Mouse (Mus musculus) C2C12 (cell line): ENCODE data around the gene Nmt1. TPM values are rescaled to one million over a fixed set of nuclear protein-coding genes. Genes with fewer than 3 reads are reported as not detected.

Source experiments
- H3K27me3 ChIP-seq: one replicate; pipeline ENCODE4 v1.6.1; 2011; ENCODE audit not compliant: control insufficient read depth, insufficient read depth, insufficient read length
- H3K36me3 ChIP-seq: one replicate; pipeline ENCODE4 v1.6.1; 2011; ENCODE audit not compliant: control insufficient read depth, insufficient read depth
- H3K4me3 ChIP-seq: one replicate; pipeline ENCODE4 v1.5.1; 2011; ENCODE audit warnings: mild to moderate bottlenecking, control low read depth; ENCODE audit not compliant: poor library complexity, insufficient read depth, severe bottlenecking
- H3K79me2 ChIP-seq: one replicate; pipeline ENCODE4 v1.6.1; 2011; ENCODE audit not compliant: control insufficient read depth, insufficient read depth
- H3K79me3 ChIP-seq: one replicate; pipeline ENCODE4 v1.6.1; 2011; ENCODE audit warnings: low read depth, control low read depth
- H3ac ChIP-seq: one replicate; pipeline ENCODE3; 2011; ENCODE audit warnings: low read depth; ENCODE audit not compliant: control insufficient read depth, insufficient read length
- CEBPB ChIP-seq: IDR thresholded peaks from one replicate; pipeline ENCODE4 v1.6.1; 2011; ENCODE audit warnings: low read depth, mild to moderate bottlenecking, control low read depth, moderate library complexity
- CTCF ChIP-seq: IDR thresholded peaks from one replicate; pipeline ENCODE4 v1.5.1; 2011; ENCODE audit not compliant: control insufficient read depth, insufficient read depth, insufficient read length
- FOSL1 ChIP-seq: IDR thresholded peaks from one replicate; pipeline ENCODE4 v1.8.0; 2011; ENCODE audit warnings: mild to moderate bottlenecking, low read length; ENCODE audit not compliant: poor library complexity, insufficient read depth, severe bottlenecking
- MAX ChIP-seq: IDR thresholded peaks from one replicate; pipeline ENCODE4 v1.6.1; 2011; ENCODE audit warnings: mild to moderate bottlenecking, control low read depth
- MYOD1 ChIP-seq: IDR thresholded peaks from one replicate; pipeline ENCODE4 v1.6.1; 2011; ENCODE audit warnings: low read depth; ENCODE audit not compliant: control insufficient read depth, insufficient read length
- MYOG ChIP-seq: IDR thresholded peaks from one replicate; pipeline ENCODE4 v1.6.1; 2011; ENCODE audit not compliant: control insufficient read depth, insufficient read length; ENCODE audit errors: extremely low read depth
- USF1 ChIP-seq: IDR thresholded peaks from one replicate; pipeline ENCODE4 v1.6.1; 2011; ENCODE audit warnings: low read depth, mild to moderate bottlenecking, control low read depth, moderate library complexity
- polyA plus RNA-seq: library from polyadenylated mRNA; unstranded; fragments of >200 nt; fragmentation: generic; extraction: Trizol; gene quantifications from one replicate; pipeline ENCODE4 v1.2.1, GENCODE M21; 2012; ENCODE audit warnings: missing spikeins

Nmt1 gene
- polyA plus RNA-seq, 1 experiment: 64.9 TPM

DNA sequence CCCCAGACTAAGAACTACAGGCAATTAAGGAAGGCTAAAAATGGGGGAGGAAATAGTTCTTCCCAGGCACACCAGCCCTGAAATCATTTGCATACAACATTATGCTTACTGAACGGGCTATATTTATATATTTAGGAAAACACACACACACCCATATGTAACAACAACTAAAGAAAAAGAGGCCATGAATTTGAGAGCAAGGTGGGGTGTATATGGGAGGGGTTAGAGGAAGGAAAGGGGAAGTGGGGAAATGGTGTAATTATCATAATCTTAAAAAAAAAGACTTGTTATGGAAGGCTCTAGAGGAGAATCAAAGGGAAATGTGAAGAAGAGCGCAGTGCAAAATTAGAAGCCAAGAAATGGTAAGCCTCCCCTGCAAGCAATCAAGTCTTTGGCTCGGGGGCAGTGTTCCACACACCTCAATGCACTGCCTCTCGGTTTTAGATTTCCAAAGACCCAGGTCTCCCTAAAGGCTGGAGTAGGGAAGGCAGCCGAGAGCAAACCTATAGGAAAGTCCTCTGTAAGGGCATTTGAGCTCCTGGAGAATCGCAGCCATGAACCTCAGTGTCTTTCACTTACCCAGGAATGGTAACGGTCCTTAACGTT is 317 bp upstream of the Nmt1 start:
- H3ac ChIP-seq: peak overlapping the region; percentile 67
- no peaks in the 10 kb centered on the region for H3K27me3 ChIP-seq
- H3K4me3 ChIP-seq: peak overlapping the region; percentile 82
- peaks cover 43% of the 10 kb centered on the region for H3K36me3 ChIP-seq
- peaks cover 60% of the 10 kb centered on the region for H3K79me2 ChIP-seq
- TF ChIP-seq MYOG (no peak), CEBPB (no peak), MAX (no peak), FOSL1 (no peak), USF1 (no peak), CTCF (no peak), MYOD1 (no peak)
- peaks cover 51% of the 10 kb centered on the region for H3K79me3 ChIP-seq

DNA sequence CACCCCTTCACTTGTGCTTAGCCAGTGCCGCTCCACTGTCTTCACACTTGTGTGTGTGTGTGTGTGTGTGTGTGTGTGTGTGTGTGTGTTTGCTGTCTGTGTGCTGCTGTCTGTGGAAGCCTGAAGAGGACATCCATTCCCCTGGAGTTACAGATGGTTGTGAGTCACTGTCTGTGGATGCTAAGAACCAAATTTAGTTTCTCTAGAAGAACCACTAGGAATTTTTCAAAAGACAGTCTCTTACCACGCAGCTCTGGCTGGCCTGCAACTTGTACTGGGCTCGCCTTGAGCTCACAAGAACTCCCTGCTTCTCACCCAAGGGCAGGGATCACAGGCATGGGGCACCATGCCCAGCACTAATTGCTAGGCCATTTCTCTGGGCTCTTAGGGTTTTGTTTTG is 5.0 kb downstream of the Nmt1 start:
- no peak overlapping the region for H3K4me3 ChIP-seq
- H3K36me3 ChIP-seq: peaks cover 46% of the 10 kb centered on the region
- peaks cover 90% of the 10 kb centered on the region for H3K79me3 ChIP-seq
- H3K27me3 ChIP-seq: no peaks in the 10 kb centered on the region
- peaks cover 98% of the 10 kb centered on the region for H3K79me2 ChIP-seq
- TF ChIP-seq MAX: no peak
- TF ChIP-seq CTCF: no peak
- no peak for TF ChIP-seq USF1
- no peak for TF ChIP-seq CEBPB
- TF ChIP-seq MYOD1: no peak
- no peak for TF ChIP-seq MYOG
- no peak for TF ChIP-seq FOSL1
- no peak overlapping the region for H3ac ChIP-seq

DNA sequence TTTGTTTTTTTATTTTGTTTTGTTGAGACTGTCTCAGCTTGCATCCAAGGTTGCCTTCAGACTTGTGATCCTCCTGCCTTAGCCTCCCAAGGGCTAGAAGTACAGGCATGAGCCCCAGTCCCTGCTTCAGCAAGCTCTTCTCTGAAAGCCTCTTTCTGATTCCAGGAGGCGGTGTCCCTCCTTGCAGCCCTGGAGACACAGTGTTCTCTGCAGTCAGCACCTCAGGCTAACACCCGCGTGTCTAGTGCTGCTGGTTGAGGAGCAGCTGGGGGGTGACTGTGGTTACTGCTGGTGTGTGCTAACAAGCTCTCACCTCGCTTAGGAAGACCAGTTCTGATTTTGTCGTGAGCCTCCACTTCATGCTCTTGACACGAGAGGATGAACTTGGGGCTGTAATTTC is 7.0 kb downstream of the Nmt1 start:
- Histone ChIP-seq H3K4me3 (no peak overlapping the region), H3K27me3 (no peaks in the 10 kb centered on the region), H3K36me3 (peaks cover 60% of the 10 kb centered on the region), H3K79me2 (peaks cover 100% of the 10 kb centered on the region), H3K79me3 (peaks cover 97% of the 10 kb centered on the region), H3ac (no peak overlapping the region)
- TF ChIP-seq MYOD1: no peak

DNA sequence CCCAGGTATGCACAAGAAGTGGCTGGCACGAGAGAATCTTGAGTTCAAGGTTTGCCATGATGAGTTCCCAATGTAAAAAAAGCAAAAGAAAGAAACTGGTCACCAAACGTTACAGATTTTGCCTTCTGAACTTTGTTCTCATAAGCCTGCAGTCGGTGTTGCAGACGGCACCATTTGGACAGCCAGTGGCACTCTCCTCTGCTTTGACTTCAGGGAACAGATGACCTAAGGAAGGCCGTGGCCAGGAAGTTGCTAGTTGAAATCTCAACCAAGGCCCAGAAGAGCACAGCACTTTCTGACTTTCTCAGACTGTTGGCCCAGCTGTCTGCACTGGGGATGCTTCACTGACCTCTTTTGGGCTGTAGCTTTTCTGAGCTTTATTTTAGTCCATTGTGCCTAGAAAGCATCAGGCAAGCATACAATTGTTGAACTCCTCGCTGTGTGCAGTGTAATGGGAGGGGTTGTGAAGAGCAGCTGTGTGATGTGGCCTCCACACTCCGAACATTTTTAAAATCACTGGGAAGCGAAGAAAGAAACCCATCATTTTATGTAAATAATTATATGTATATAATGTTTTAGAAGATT is 9.0 kb downstream of the Nmt1 start:
- H3K79me2 ChIP-seq: peaks cover 100% of the 10 kb centered on the region
- H3K4me3 ChIP-seq: no peak overlapping the region
- peaks cover 53% of the 10 kb centered on the region for H3K36me3 ChIP-seq
- no peaks in the 10 kb centered on the region for H3K27me3 ChIP-seq
- no peak overlapping the region for H3ac ChIP-seq
- TF ChIP-seq MYOG (no peak), CTCF (no peak), MYOD1 (no peak), CEBPB (no peak), USF1 (no peak), MAX (no peak), FOSL1 (no peak)
- H3K79me3 ChIP-seq: peaks cover 94% of the 10 kb centered on the region

DNA sequence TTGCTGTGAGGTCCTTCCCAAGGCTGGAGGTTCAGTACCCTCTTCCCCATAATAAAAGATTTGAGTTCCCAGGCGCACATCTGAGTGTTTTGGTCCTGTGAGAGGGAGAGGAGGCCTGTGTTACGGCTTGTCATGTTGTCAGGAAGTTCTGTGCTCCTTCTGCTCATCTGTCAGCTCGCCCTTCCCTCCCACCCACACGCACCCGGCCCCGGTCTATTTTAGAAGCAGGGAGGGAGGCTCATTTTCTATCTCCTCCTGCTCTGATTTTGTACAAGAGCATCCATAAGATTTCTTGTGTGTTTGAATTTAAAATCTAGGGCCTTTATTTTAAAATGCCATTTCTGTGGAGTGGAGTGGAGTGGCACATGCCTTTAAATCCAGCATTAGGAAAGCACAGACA is 10.0 kb downstream of the Nmt1 start:
- Histone ChIP-seq H3K4me3 (no peak overlapping the region), H3K79me2 (peaks cover 100% of the 10 kb centered on the region), H3K27me3 (no peaks in the 10 kb centered on the region), H3K79me3 (peaks cover 93% of the 10 kb centered on the region), H3ac (no peak overlapping the region), H3K36me3 (peaks cover 63% of the 10 kb centered on the region)
- TF ChIP-seq MYOD1 (no peak), MYOG (no peak), USF1 (no peak)

DNA sequence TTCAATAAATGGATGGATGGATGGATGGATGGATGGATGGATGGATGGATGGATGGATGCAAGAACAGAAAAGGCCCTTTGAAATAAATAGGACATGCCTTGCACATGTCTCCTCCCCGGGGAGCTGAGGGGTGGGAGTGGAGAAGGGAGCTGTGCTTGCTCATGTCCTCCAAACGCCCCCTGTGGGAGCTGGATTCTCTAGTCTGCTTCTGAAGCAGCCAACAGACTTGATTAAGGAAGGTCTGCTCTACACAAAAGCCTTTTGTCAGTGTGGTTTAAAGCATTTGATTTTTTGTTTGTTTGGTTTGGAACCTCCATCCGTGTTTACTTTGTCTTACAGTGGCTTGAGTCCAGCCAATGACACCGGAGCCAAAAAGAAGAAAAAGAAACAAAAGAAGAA is 14.8 kb downstream of the Nmt1 start:
- H3K27me3 ChIP-seq: no peaks in the 10 kb centered on the region
- no peak overlapping the region for H3ac ChIP-seq
- peaks cover 53% of the 10 kb centered on the region for H3K79me3 ChIP-seq
- TF ChIP-seq CTCF (no peak), CEBPB (no peak), USF1 (no peak)
- peaks cover 79% of the 10 kb centered on the region for H3K36me3 ChIP-seq
- peaks cover 79% of the 10 kb centered on the region for H3K79me2 ChIP-seq
- H3K4me3 ChIP-seq: no peak overlapping the region
